Mouse (Mus musculus): ENCODE measurements around the gene Kidins220. TPM values are rescaled to one million over a fixed set of nuclear protein-coding genes. Genes with fewer than 3 reads are reported as not detected.

Gene Kidins220
- 140 TPM for polyA plus RNA-seq (2014; fragmentation: Illumina TruSeq; extraction: RNeasy Lipid Tissue Mini Kit (QIAGEN cat#74804); ENCODE audit: low read depth, low replicate concordance)

GRCm38 (mm10) chr12:24974446-24975114 is at the start of gene Kidins220:
Gene Kidins220 (plus strand): TSS chr12:24974925.

GRCm38 (mm10) chr12:25097052-25097209 is 122.2 kb downstream of the Kidins220 start, which contains the start of gene Id2:
Gene Id2 (minus strand): TSS chr12:25097140.

Other genes with a start within 250 kb of the Kidins220 start
- gene Mboat2, start 144.0 kb upstream of the Kidins220 start, polyA plus RNA-seq (2014; fragmentation: Illumina TruSeq; extraction: RNeasy Lipid Tissue Mini Kit (QIAGEN cat#74804); ENCODE audit: low read depth, low replicate concordance): 18.8 TPM
- 892 TPM for gene Id2, start 122.2 kb downstream of the Kidins220 start, polyA plus RNA-seq (2014; fragmentation: Illumina TruSeq; extraction: RNeasy Lipid Tissue Mini Kit (QIAGEN cat#74804); ENCODE audit: low read depth, low replicate concordance)